Mouse (Mus musculus) brain, adult 2 months (tissue): Measurements from ENCODE around the gene Olfr1158.
"Not testable (repeated sequence)": the region's sequence is repeated elsewhere in the genome, so short reads cannot be mapped to it uniquely, and the experiment has no call there.

Experiments
- DNase-seq: peaks from one replicate; pipeline ENCODE4 v3.0.0; 2011; ENCODE audit warnings: low read depth, low spot score

The Olfr1158 gene

DNA sequence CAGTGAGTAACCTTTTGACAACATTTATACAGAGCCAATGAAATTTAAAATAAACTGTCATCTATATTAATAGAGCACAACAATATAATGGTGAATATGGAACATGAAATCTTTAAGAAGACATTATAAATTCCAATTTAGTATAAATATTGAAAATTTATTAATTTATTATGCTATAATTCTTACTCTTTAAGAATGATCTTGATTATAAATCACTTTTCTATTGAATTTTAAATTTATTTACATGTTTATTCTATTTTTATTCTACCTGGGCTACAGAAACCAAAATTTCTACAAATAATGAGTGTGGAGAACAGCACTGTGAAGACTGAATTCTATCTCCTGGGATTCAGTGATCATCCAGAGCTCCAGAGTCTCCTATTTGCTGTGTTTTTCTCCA lies at the start of gene Olfr1158:
TSS of gene Olfr1158 (plus strand) at position 301 of the 400 bp plus-strand sequence.
- DNase-seq: no peak

DNA sequence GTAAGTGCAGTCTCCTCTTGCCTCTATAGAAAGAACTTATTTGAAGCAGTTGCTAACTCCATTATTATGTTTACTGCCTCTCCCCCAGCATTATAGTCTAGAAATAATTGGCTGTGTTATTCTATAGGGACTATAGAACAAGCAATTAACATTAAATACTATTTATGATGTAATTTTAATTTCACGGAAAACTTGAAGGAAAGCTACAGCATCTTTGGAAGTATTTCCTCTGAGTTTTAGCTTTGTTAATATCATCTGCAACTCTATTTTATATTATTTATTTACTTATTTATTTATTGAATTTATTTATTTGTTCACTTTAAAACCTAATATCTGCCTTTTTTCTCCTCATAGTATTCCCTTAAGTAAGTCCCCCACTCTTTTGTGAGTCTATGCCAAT lies 44.9 kb upstream of the Olfr1158 start, which contains the start of gene Olfr1155:
TSS of gene Olfr1155 (minus strand) at position 101 of the 400 bp plus-strand sequence.
- no peak for DNase-seq

DNA sequence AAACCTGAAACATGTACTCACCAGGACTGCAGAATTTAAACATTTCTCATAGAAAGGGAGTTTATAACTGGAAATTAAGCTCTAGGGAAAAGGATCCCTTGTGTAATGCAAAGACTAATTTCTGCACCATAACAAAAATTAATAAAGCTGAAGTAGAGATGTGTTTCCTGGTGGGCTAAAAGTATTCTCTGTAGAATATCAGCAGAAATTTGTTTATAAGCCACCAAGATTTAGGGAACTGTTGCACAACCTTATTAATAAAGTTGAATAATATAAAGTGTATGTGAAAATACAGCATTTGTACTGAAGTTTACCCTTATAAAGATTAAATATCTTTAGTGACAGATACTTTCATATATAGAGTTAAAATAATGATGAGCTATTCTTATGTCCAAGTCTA lies 36.9 kb upstream of the Olfr1158 start, which contains the start of gene Olfr1156:
TSS of gene Olfr1156 (minus strand) at position 101 of the 400 bp plus-strand sequence.
- DNase-seq: no peak

DNA sequence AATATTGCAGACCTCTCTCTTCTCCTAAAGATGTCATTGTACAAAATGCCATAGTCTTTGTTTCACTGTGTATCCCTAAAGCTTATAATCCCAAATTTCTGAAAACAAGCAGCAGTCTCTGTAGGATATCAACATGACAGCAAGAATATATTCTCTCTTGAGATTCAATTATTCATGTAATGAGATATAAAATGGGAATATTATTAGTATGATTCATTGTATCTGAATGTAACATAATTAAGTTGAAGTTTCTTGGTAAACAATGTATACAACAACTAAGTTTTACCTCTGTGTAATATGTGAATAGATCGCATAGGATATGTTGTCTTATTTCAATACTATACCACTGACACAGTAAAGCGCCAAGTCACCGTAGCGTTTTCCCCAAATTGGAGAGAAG lies 21.7 kb upstream of the Olfr1158 start, which contains the start of gene Olfr1157:
TSS of gene Olfr1157 (minus strand) at position 101 of the 400 bp plus-strand sequence.
- no peak for DNase-seq

DNA sequence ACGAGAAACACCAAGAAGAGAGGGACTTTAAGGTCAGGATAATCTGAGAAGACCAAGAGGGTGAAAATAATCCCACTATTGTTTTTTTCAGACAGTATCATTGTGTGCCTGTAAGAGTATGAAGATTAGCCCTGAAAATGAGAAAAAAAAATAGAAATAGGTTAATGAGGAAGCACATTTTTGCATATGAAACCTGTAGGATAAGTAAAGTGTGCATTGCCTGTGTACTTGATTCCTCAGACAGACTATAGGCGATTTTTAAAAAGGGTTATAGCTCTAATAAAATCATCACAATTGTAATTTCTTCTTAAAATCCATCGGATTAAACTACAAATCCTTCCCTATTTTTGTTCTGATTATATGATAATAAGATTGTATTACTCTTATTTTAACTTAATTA lies 15.3 kb upstream of the Olfr1158 start, which contains the start of gene Olfr74:
TSS of gene Olfr74 (minus strand) at position 101 of the 400 bp plus-strand sequence.
- DNase-seq: no peak

DNA sequence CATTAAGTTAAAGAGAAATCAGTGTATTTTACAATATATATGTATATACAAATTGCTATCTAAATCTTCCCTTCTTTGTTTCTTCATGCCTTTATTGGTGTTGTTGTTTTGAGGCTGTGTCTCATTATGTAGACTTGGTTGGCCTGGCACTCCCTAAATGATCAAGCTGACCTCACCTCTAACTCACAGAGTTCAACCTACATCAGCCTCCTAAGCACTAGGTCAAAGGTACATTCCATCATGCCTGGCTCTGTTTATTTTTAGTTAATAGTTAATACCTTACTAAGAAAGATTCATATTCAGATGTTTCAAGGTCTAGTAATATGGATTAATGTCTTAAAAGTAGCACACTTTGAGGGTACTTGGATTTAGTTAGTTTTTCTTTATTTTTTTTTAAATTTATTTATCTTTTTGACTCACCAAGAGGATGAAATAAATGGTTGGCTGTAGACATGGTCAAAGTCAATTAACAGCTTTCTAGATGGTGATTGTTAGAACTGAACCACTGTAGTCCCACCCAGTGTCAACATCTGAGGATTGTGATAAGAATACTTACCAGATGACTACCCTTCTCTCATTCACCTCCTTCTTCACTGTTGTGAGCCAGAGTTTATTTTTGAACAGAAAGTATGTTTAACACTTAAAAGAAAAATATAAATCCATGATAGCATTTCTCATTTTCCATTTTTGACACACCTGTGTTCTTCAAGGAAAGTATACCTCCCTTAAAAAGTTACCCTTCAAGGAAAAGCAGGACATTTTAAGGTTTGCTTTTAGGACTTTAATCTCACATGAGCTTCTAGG lies 17.8 kb downstream of the Olfr1158 start, which contains the start of gene Olfr1160:
TSS of gene Olfr1160 (minus strand) at position 754 of the 804 bp plus-strand sequence.
- DNase-seq: no peak

DNA sequence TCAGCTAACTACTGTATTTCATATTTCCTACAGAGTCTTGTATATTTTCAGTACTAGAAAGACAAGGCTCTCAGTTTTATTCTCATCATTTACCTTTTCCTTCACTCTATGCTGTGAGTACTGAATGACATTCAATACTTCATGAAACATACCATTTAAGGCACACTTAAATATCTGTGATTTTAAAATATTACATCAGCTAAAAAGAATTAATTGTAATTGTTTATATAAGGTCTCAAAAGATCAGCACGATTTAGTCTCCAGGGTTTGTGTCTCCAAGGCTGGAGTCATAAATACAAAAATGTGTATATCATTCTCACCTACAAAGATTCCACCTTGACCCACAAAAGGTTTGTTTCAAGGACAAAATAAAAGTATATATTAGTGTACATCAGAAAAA lies 32.6 kb downstream of the Olfr1158 start, which contains the start of gene Olfr1161:
TSS of gene Olfr1161 (plus strand) at position 301 of the 400 bp plus-strand sequence.
- DNase-seq: not testable (repeated sequence)

DNA sequence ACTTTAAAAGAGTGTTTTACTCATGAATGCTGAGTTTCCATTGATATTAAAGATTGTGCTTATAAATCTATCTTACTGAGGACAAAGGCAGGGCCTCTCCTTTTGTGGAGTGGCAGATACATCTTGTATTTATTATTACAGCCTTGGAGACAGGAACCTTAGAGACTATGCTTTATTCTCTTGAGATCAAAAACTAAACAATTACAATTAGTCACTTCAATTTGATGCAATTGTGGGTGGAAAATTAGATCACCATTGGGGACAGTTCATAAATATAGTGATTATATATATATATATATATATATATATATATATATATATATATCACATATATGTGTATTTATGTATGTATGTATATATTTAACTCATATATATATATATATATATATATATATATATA lies 47.7 kb downstream of the Olfr1158 start, which contains the start of gene Olfr73:
TSS of gene Olfr73 (minus strand) at position 101 of the 400 bp plus-strand sequence.
- DNase-seq: no peak
